Mouse (Mus musculus) liver, embryonic 14.5 days (tissue): ENCODE measurements around the gene Ephb1.

Source experiments
- CTCF ChIP-seq: IDR thresholded peaks from 2 replicates; pipeline ENCODE4 v1.5.1; 2016; ENCODE audit warnings: antibody characterized with exemption, low read depth, control low read depth
- EP300 ChIP-seq: IDR thresholded peaks from 2 replicates; pipeline ENCODE4 v1.6.1; 2016; ENCODE audit warnings: antibody characterized with exemption, low read depth

DNA sequence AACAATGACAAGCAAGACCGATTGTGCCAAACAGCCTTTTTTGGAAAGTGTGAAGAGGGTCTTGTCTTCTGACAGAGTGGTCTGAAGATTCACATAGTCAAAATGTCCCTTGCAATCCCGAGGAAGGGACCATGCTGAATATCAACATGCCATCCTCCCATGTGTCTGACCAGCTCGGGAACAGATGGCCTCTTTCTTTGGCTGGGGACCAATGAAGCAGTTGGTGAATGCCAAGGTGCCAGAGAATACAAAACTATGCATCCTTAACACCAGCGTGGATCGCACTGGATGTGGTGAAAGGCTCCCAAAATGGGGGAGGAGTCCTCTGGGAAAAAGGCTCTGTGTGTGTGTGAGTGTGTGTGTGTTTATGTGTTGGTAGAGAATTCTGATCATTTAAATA, 56.5 kb downstream of the Ephb1 start:
- TF ChIP-seq EP300 (no peak), CTCF (no peak)
